Mouse (Mus musculus) CH12.LX (cell line): ENCODE data around the gene Plppr3.

ENCODE experiments used
- CHD2 ChIP-seq: IDR thresholded peaks from 2 replicates; pipeline ENCODE4 v1.6.1; 2011; ENCODE audit warnings: low read length, improper control_type of control experiment
- CTCF ChIP-seq, 2 experiments: IDR thresholded peaks in 1 of 2; conservative IDR thresholded peaks in 1 of 2; 2 replicates each; pipeline ENCODE4 v1.5.1; 2011 to 2012; ENCODE audit warnings: low read depth in 2 of 2, low read length in 2 of 2, improper control_type of control experiment in 1 of 2, inconsistent platforms in 1 of 2, mild to moderate bottlenecking in 1 of 2, moderate library complexity in 1 of 2
- E2F4 ChIP-seq: IDR thresholded peaks from 2 replicates; pipeline ENCODE4 v1.6.1; 2011; ENCODE audit warnings: low read depth, low read length, improper control_type of control experiment; ENCODE audit not compliant: insufficient replicate concordance
- ELF1 ChIP-seq: IDR thresholded peaks from 2 replicates; pipeline ENCODE4 v1.6.1; 2014; ENCODE audit warnings: low read depth, mild to moderate bottlenecking, inconsistent platforms, low read length, improper control_type of control experiment
- EP300 ChIP-seq: IDR thresholded peaks from 2 replicates; pipeline ENCODE4 v1.6.1; 2011; ENCODE audit warnings: low read length, improper control_type of control experiment
- ETS1 ChIP-seq: conservative IDR thresholded peaks from 2 replicates; pipeline ENCODE4 v1.6.1; 2012; ENCODE audit warnings: low read depth, mild to moderate bottlenecking, inconsistent platforms, low read length, improper control_type of control experiment, moderate library complexity
- GABPA ChIP-seq: IDR thresholded peaks from 2 replicates; pipeline ENCODE4 v1.6.1; 2012; ENCODE audit warnings: low read depth, low read length, improper control_type of control experiment, inconsistent platforms; ENCODE audit not compliant: insufficient replicate concordance
- HCFC1 ChIP-seq: IDR thresholded peaks from 2 replicates; pipeline ENCODE4 v1.6.1; 2012; ENCODE audit warnings: low read depth, mild to moderate bottlenecking, inconsistent platforms, low read length, improper control_type of control experiment
- JUN ChIP-seq: IDR thresholded peaks from 2 replicates; pipeline ENCODE4 v1.6.1; 2011; ENCODE audit warnings: low read depth, mild to moderate bottlenecking, low read length, improper control_type of control experiment, moderate library complexity; ENCODE audit not compliant: insufficient read depth
- NRF1 ChIP-seq: IDR thresholded peaks from 2 replicates; pipeline ENCODE4 v1.6.1; 2014; ENCODE audit warnings: low read depth, mild to moderate bottlenecking, inconsistent platforms, low read length, improper control_type of control experiment, moderate library complexity
- POLR2A ChIP-seq: IDR thresholded peaks from 2 replicates; pipeline ENCODE4 v1.6.1; 2011; ENCODE audit warnings: low read depth, mild to moderate bottlenecking, improper control_type of control experiment, low read length
- POLR2AphosphoS2 ChIP-seq: IDR thresholded peaks from 2 replicates; pipeline ENCODE4 v1.6.1; 2011; ENCODE audit warnings: low read depth, low read length, improper control_type of control experiment
- SIN3A ChIP-seq: IDR thresholded peaks from 2 replicates; pipeline ENCODE4 v1.6.1; 2012; ENCODE audit warnings: low read length, improper control_type of control experiment, inconsistent platforms

GRCm38 (mm10) chr10:79831583-79831982 lies 42.9 kb downstream of the Plppr3 start:
- TF ChIP-seq CTCF (conservative IDR thresholded peaks at IDR 0.05 in 1 of 2, IDR thresholded peaks at IDR 0.05 in 1 of 2; ENCODE audit: low read depth in 2 of 2, low read length in 2 of 2) (no peak), CHD2 (no peak), POLR2AphosphoS2 (no peak), E2F4 (no peak), POLR2A (no peak), HCFC1 (no peak), GABPA (no peak), JUN (no peak), ELF1 (no peak), EP300 (no peak), ETS1 (no peak), SIN3A (no peak), NRF1 (no peak)
